In the genomic region with DNA sequence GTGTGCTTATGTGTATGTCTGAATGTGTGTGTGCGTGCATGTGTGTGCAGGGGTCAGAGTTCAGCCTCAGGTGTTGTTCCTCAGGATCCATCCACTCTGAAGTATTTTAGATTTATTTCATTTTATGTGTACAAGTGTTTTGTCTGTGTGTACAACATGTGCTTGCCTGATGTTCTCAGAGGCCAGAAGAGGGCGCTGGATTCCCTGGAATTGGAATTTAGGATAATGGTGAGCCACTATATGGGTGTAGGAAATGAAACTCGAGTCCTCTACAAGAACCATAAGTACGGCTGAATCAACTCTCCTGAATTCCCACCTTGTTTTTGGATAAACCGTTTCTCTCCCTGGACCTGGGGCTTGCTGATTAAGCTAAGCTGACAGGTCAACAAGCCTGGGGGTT, we compare ENCODE assay signal across 9 mouse cellular contexts.
DNase-seq lines count a peak whose midpoint lies in the region; ATAC-seq and TF ChIP-seq lines count a peak whose summit lies in the region.
"Had no signal": no experiment of that assay in that cellular context is flagged by ENCODE, and none has a peak within 500 bp of the region (broad histone marks: within the 10 kb centered on the region; RNA-seq: fewer than 3 reads in every experiment).

No protein-coding gene starts in this region.

- ATAC-seq in hindbrain, postnatal 0 days, result no peak
- no peak for ATAC-seq in hindbrain, embryonic 14.5 days (ENCODE audit: low FRiP score)

- H3K27ac ChIP-seq in hindbrain, postnatal 0 days, result no peak overlapping the region
- H3K27ac ChIP-seq in hindbrain, embryonic 14.5 days, result no peak overlapping the region
- peak overlapping the region; percentile 62 for H3K27ac ChIP-seq in ES-Bruce4 (ENCODE audit: insufficient read depth, low read length)
- H3K27ac ChIP-seq: embryonic facial prominence, embryonic 15.5 days had no signal

- peak; percentile 12 for DNase-seq in hindbrain, postnatal 0 days (ENCODE audit: low spot score)
- no peak for DNase-seq in hindbrain, embryonic 14.5 days (ENCODE audit: low spot score)
- peak; percentile 47 for DNase-seq in A20 (ENCODE audit: low read depth, low spot score)
- DNase-seq in kidney, postnatal 10 days, result peak; percentile 31
- DNase-seq in right cerebral cortex, postnatal 36 days (ENCODE audit: low spot score in 2 of 2), result no peak
- DNase-seq in left cerebral cortex, adult 18-20 months (ENCODE audit: low spot score in 2 of 2), result no peak
- no peak for DNase-seq in right cerebral cortex, postnatal 14 days

- no peak overlapping the region for H3K4me2 ChIP-seq in hindbrain, postnatal 0 days (ENCODE audit: low read depth, low read length)
- H3K4me2 ChIP-seq in hindbrain, embryonic 14.5 days (replicated peaks), result no peak overlapping the region
- H3K4me2 ChIP-seq: embryonic facial prominence, embryonic 15.5 days had no signal

- no peak overlapping the region for H3K4me3 ChIP-seq in hindbrain, postnatal 0 days (ENCODE audit: low read length)
- H3K4me3 ChIP-seq in hindbrain, embryonic 14.5 days (replicated peaks; ENCODE audit: low read length), result no peak overlapping the region
- H3K4me3 ChIP-seq in ES-Bruce4 (ENCODE audit: low read depth, low read length), result peak overlapping the region; percentile 95
- H3K4me3 ChIP-seq: embryonic facial prominence, embryonic 15.5 days had no signal

- H3K36me3 ChIP-seq in hindbrain, postnatal 0 days (ENCODE audit: insufficient read depth, low read length), result no peaks in the 10 kb centered on the region
- H3K36me3 ChIP-seq in hindbrain, embryonic 14.5 days (replicated peaks; ENCODE audit: control insufficient read depth, insufficient read depth), result no peaks in the 10 kb centered on the region
- H3K36me3 ChIP-seq in ES-Bruce4 (ENCODE audit: control insufficient read depth, insufficient read depth, low read length, poor library complexity, severe bottlenecking), result peaks cover 29% of the 10 kb centered on the region
- H3K36me3 ChIP-seq: embryonic facial prominence, embryonic 15.5 days had no signal

- TF ChIP-seq POLR2A in ES-Bruce4 (IDR thresholded peaks at IDR 0.05; ENCODE audit: insufficient read depth, low read length), result no peak

- TF ChIP-seq CTCF in hindbrain, postnatal 0 days (IDR thresholded peaks at IDR 0.05; ENCODE audit: low read depth), result peak; percentile 40; the same call in 1 of the 2 replicates
- TF ChIP-seq CTCF in ES-Bruce4 (IDR thresholded peaks at IDR 0.05; ENCODE audit: low read depth, low read length), result no peak

- no peaks in the 10 kb centered on the region for H3K9me3 ChIP-seq in hindbrain, postnatal 0 days (ENCODE audit: low read length)
- H3K9me3 ChIP-seq in hindbrain, embryonic 14.5 days (ENCODE audit: control insufficient read depth, low read length), result peaks cover 5% of the 10 kb centered on the region; the same call in 1 of the 2 replicates
- H3K9me3 ChIP-seq in ES-Bruce4 (replicated peaks; ENCODE audit: control insufficient read depth, insufficient read depth, low read length, poor library complexity, severe bottlenecking), result no peaks in the 10 kb centered on the region

- no peak overlapping the region for H3K9ac ChIP-seq in hindbrain, postnatal 0 days (replicated peaks; ENCODE audit: low read length)
- H3K9ac ChIP-seq in hindbrain, embryonic 14.5 days, result no peak overlapping the region
- H3K9ac ChIP-seq in ES-Bruce4 (ENCODE audit: low read depth, poor library complexity, severe bottlenecking), result peak overlapping the region; percentile 85
- H3K9ac ChIP-seq: embryonic facial prominence, embryonic 15.5 days had no signal

- no peak for TF ChIP-seq EP300 in ES-Bruce4 (IDR thresholded peaks at IDR 0.05; ENCODE audit: insufficient read depth, low read depth, low read length)

- H3K4me1 ChIP-seq in hindbrain, postnatal 0 days (ENCODE audit: insufficient read depth, low read length), result no peaks in the 10 kb centered on the region
- no peaks in the 10 kb centered on the region for H3K4me1 ChIP-seq in hindbrain, embryonic 14.5 days (replicated peaks; ENCODE audit: control insufficient read depth, insufficient read depth, low read length)
- peaks cover 2% of the 10 kb centered on the region for H3K4me1 ChIP-seq in ES-Bruce4 (ENCODE audit: control insufficient read depth, insufficient read depth, low read length)
- H3K4me1 ChIP-seq: embryonic facial prominence, embryonic 15.5 days had no signal

- 71% methylated on average over 5 of the region's 5 CpGs for WGBS in hindbrain, postnatal 0 days
- WGBS in hindbrain, embryonic 14.5 days, result 72% methylated on average over 5 of the region's 5 CpGs

- no peaks in the 10 kb centered on the region for H3K27me3 ChIP-seq in hindbrain, postnatal 0 days (ENCODE audit: insufficient read depth, low read length)
- no peaks in the 10 kb centered on the region for H3K27me3 ChIP-seq in hindbrain, embryonic 14.5 days (ENCODE audit: control insufficient read depth, insufficient read depth, low read length)
- no peaks in the 10 kb centered on the region for H3K27me3 ChIP-seq in ES-Bruce4 (ENCODE audit: control insufficient read depth, insufficient read depth, low read length, poor library complexity, severe bottlenecking)
- H3K27me3 ChIP-seq: embryonic facial prominence, embryonic 15.5 days had no signal

Comparison
In these comparisons a context has a peak if more than half of its experiments do, and no peak if none do; other contexts are left out.
1. DNase-seq: peak in hindbrain, postnatal 0 days (single experiment), A20 (single experiment) and kidney, postnatal 10 days (single experiment); none in hindbrain, embryonic 14.5 days (single experiment), right cerebral cortex, postnatal 36 days (0 of 2), left cerebral cortex, adult 18-20 months (0 of 2) and right cerebral cortex, postnatal 14 days (single experiment).